Mouse (Mus musculus) kidney, adult 2 months (tissue): ENCODE results near the gene Psmd11.

Experiments
- CTCF ChIP-seq: fragments of 200-500 bp; conservative IDR thresholded peaks from 2 replicates; pipeline ENCODE4 v1.5.1; 2011; ENCODE audit warnings: low read depth, mild to moderate bottlenecking, control low read depth, low read length, moderate library complexity, mixed read lengths; ENCODE audit not compliant: insufficient read depth, insufficient read length
- POLR2A ChIP-seq: fragments of 200-500 bp; IDR thresholded peaks from one replicate; pipeline ENCODE4 v1.6.1; 2011; ENCODE audit warnings: low read depth, low read length, control low read depth

DNA sequence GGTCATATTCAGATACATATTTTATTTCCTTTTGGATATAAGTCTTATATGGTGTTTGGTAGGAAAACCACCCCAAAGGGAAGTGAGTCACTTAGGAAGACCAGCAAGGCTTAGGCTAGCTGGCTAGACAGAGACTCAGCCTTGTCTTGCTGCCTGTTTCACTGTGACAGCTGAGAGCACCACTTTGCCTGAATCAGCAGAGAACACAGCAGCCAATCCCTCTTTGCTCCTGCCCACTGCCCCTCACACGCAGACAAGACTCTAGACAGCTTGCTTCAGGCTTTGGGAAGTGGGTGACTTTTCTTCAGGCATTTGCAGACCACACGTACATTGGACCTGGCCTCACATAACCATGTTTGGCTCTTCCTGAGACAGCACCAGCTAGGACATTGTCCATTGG lies 92.7 kb downstream of the Psmd11 start:
- no peak for TF ChIP-seq CTCF
- no peak for TF ChIP-seq POLR2A
